Mouse (Mus musculus) cerebellum, adult 18-20 months (tissue): ENCODE data around the gene Arhgap40.

ENCODE experiments used
- DNase-seq, 2 experiments: peaks; one replicate each; pipeline ENCODE4 v3.0.0; 2021

The Arhgap40 gene

GRCm38 (mm10) chr2:158554366-158554765 is 41.8 kb downstream of the Arhgap40 start:
- DNase-seq, result no peak

GRCm38 (mm10) chr2:158555252-158555651 is 42.7 kb downstream of the Arhgap40 start:
- peak; percentile 14 to 33 for DNase-seq

- DNase-seq, result no peak
These were observed 43.2 kb downstream of the Arhgap40 start for GRCm38 (mm10) chr2:158555812-158556211.

GRCm38 (mm10) chr2:158556225-158556624 is 43.6 kb downstream of the Arhgap40 start:
- peak; percentile 79 to 83 for DNase-seq

- no peak for DNase-seq
These were observed 44.2 kb downstream of the Arhgap40 start for GRCm38 (mm10) chr2:158556750-158557149.

- DNase-seq, result no peak
These were observed 47.3 kb downstream of the Arhgap40 start for GRCm38 (mm10) chr2:158559945-158560344.

GRCm38 (mm10) chr2:158560801-158561200 is 48.2 kb downstream of the Arhgap40 start:
- DNase-seq, result peak in 1 of 2 experiments; percentile 24

GRCm38 (mm10) chr2:158561371-158562144 is 49.0 kb downstream of the Arhgap40 start:
- DNase-seq, result no peak

GRCm38 (mm10) chr2:158570421-158571081 is 58.0 kb downstream of the Arhgap40 start:
- no peak for DNase-seq

GRCm38 (mm10) chr2:158579979-158580378 is 67.4 kb downstream of the Arhgap40 start:
- no peak for DNase-seq

- DNase-seq, result no peak
These were observed 72.2 kb downstream of the Arhgap40 start for GRCm38 (mm10) chr2:158584621-158585358.

- DNase-seq, result no peak
These were observed 76.1 kb downstream of the Arhgap40 start for GRCm38 (mm10) chr2:158588524-158589271.

- DNase-seq, result no peak
These were observed 77.9 kb downstream of the Arhgap40 start for GRCm38 (mm10) chr2:158590495-158590894.

GRCm38 (mm10) chr2:158591286-158591685 is 78.7 kb downstream of the Arhgap40 start:
- no peak for DNase-seq

GRCm38 (mm10) chr2:158593371-158593770 is 80.8 kb downstream of the Arhgap40 start:
- DNase-seq, result no peak

GRCm38 (mm10) chr2:158595103-158595502 is 82.5 kb downstream of the Arhgap40 start:
- peak in 1 of 2 experiments; percentile 63 for DNase-seq

GRCm38 (mm10) chr2:158595577-158595976 is 83.0 kb downstream of the Arhgap40 start:
- no peak for DNase-seq

- DNase-seq, result no peak
These were observed 84.2 kb downstream of the Arhgap40 start for GRCm38 (mm10) chr2:158596803-158597202.
